Mouse (Mus musculus): ENCODE measurements around the gene Mfsd6. TPM values are rescaled to one million over a fixed set of nuclear protein-coding genes. Genes with fewer than 3 reads are reported as not detected.

Gene Mfsd6
- polyA plus RNA-seq, 1 experiment from 2014 or later, result 2.7 TPM

GRCm38 (mm10) chr1:52660765-52661164, 66.5 kb downstream of the Mfsd6 start:
- Histone ChIP-seq H3K9ac (no peak overlapping the region), H3K9me3 (replicated peaks) (no peaks in the 10 kb centered on the region), H3K4me3 (no peak overlapping the region), H3K27ac (no peak overlapping the region), H3K27me3 (no peaks in the 10 kb centered on the region), H3K36me3 (0 out of 2 replicates have a peak, but pooled peaks cover 4% of the 10 kb centered on the region), H3K4me2 (no peak overlapping the region), H3K4me1 (replicated peaks) (no peaks in the 10 kb centered on the region)
- no peak for ATAC-seq (replicated peaks; ENCODE audit: insufficient number of reproducible peaks, insufficient read depth, low FRiP score, low read depth)
- WGBS, result 78% methylated on average over 12 of the region's 12 CpGs

- no peak overlapping the region for H3K4me2 ChIP-seq
- H3K9ac ChIP-seq, result no peak overlapping the region
- no peaks in the 10 kb centered on the region for H3K4me1 ChIP-seq (replicated peaks)
- 0 out of 2 replicates have a peak, but pooled peaks cover 4% of the 10 kb centered on the region for H3K36me3 ChIP-seq
- no peak overlapping the region for H3K27ac ChIP-seq
- no peaks in the 10 kb centered on the region for H3K9me3 ChIP-seq (replicated peaks)
- H3K27me3 ChIP-seq, result no peaks in the 10 kb centered on the region
- no peak overlapping the region for H3K4me3 ChIP-seq
- 58% methylated on average over 2 of the region's 2 CpGs for WGBS
- ATAC-seq (replicated peaks; ENCODE audit: insufficient number of reproducible peaks, insufficient read depth, low FRiP score, low read depth), result no peak
These were observed 67.0 kb downstream of the Mfsd6 start for GRCm38 (mm10) chr1:52660278-52660677.

GRCm38 (mm10) chr1:52658160-52658559, 69.1 kb downstream of the Mfsd6 start:
- 0 out of 2 replicates have a peak, but pooled peaks cover 4% of the 10 kb centered on the region for H3K36me3 ChIP-seq
- no peaks in the 10 kb centered on the region for H3K9me3 ChIP-seq (replicated peaks)
- no peak overlapping the region for H3K27ac ChIP-seq
- no peak for ATAC-seq (replicated peaks; ENCODE audit: insufficient number of reproducible peaks, insufficient read depth, low FRiP score, low read depth)
- H3K4me2 ChIP-seq, result no peak overlapping the region
- WGBS, result 85% methylated on average over 7 of the region's 7 CpGs
- no peak overlapping the region for H3K9ac ChIP-seq
- H3K4me1 ChIP-seq (replicated peaks), result peaks cover under 1% of the 10 kb centered on the region
- no peaks in the 10 kb centered on the region for H3K27me3 ChIP-seq
- no peak overlapping the region for H3K4me3 ChIP-seq

- no peak overlapping the region for H3K9ac ChIP-seq
- H3K27me3 ChIP-seq, result no peaks in the 10 kb centered on the region
- H3K4me1 ChIP-seq (replicated peaks), result peaks cover 12% of the 10 kb centered on the region
- no peak overlapping the region for H3K4me3 ChIP-seq
- 0 out of 2 replicates have a peak, but pooled peaks cover 5% of the 10 kb centered on the region for H3K36me3 ChIP-seq
- H3K9me3 ChIP-seq (replicated peaks), result no peaks in the 10 kb centered on the region
- no peak for ATAC-seq (replicated peaks; ENCODE audit: insufficient number of reproducible peaks, insufficient read depth, low FRiP score, low read depth)
- H3K27ac ChIP-seq, result no peak overlapping the region
- WGBS, result 69% methylated on average over 4 of the region's 4 CpGs
- no peak overlapping the region for H3K4me2 ChIP-seq
These were observed 72.1 kb downstream of the Mfsd6 start for GRCm38 (mm10) chr1:52655153-52655552.

DNA sequence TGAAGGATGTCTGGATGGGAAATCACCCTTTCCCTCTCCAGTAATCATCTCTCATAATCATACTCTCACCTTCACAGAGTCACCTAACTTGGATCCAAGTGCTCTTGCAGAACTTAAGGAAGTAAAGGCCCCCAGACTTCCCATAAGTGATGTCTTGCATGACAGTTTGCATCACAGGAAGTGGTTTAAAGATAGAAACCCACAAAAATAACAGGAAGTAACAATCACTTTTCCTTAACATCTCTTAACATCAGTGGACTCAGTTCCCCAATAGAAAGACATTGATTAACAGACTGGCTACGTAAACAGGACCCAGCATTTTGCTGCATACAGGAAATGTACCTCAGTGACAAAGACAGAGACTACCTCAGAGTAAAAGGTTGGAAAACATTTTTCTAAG, 73.9 kb downstream of the Mfsd6 start:
- 70% methylated on average over 1 of the region's 1 CpGs for WGBS
- no peak overlapping the region for H3K4me2 ChIP-seq
- H3K27ac ChIP-seq, result 0 out of 2 replicates have a peak overlapping the region, but pooled peaks have one; percentile 3

DNA sequence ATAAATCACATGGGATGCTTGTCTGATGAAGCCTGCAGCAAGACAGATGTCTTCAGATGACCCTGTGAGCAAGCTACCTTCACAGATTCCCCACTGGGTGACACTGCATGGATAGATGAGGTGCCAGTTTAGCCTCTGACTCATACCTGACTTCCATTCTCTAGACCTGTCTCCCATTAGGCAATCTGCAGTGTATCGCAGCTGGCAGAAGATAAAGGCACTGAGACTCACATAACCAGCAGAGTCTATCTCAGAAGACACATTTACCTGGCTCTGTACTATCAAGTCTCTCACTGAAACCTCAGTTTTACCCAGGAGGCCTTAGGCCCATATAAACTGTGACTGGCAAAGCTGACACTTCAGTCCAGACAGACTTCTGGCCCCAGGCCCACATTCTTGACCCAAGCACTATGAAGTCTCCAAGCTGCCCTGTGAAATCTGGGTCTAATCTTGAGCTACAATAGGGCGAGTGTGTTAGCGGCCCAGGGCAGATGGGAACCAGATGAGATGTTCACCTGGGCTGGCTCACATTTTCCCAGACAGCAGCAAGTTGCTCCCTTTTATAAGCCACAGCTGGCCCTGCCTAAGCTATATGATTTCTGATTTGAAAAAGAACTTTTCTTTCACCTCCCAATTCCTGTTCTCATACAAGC, 74.5 kb downstream of the Mfsd6 start:
- Histone ChIP-seq H3K4me2 (no peak overlapping the region), H3K27ac (0 out of 2 replicates have a peak overlapping the region, but pooled peaks have one; percentile 3), H3K36me3 (0 out of 2 replicates have a peak, but pooled peaks cover 8% of the 10 kb centered on the region), H3K4me1 (replicated peaks) (peaks cover 12% of the 10 kb centered on the region), H3K9ac (no peak overlapping the region), H3K4me3 (no peak overlapping the region), H3K9me3 (replicated peaks) (no peaks in the 10 kb centered on the region), H3K27me3 (no peaks in the 10 kb centered on the region)
- ATAC-seq (replicated peaks; ENCODE audit: insufficient number of reproducible peaks, insufficient read depth, low FRiP score, low read depth), result peak; percentile 31; the same call in 1 of the 2 replicates
- WGBS, result 37% methylated on average over 3 of the region's 3 CpGs

More for the DNA sequence above, 73.9 kb downstream of the Mfsd6 start:
- H3K4me1 ChIP-seq (replicated peaks), result peaks cover 12% of the 10 kb centered on the region
- H3K9me3 ChIP-seq (replicated peaks), result no peaks in the 10 kb centered on the region
- 0 out of 2 replicates have a peak, but pooled peaks cover 8% of the 10 kb centered on the region for H3K36me3 ChIP-seq
- H3K4me3 ChIP-seq, result no peak overlapping the region
- no peaks in the 10 kb centered on the region for H3K27me3 ChIP-seq
- ATAC-seq (replicated peaks; ENCODE audit: insufficient number of reproducible peaks, insufficient read depth, low FRiP score, low read depth), result no peak
- H3K9ac ChIP-seq, result no peak overlapping the region

GRCm38 (mm10) chr1:52650066-52650465, 77.2 kb downstream of the Mfsd6 start:
- no peaks in the 10 kb centered on the region for H3K9me3 ChIP-seq (replicated peaks)
- H3K4me3 ChIP-seq, result no peak overlapping the region
- no peak overlapping the region for H3K4me2 ChIP-seq
- ATAC-seq (replicated peaks; ENCODE audit: insufficient number of reproducible peaks, insufficient read depth, low FRiP score, low read depth), result no peak
- no peak overlapping the region for H3K9ac ChIP-seq
- peaks cover 12% of the 10 kb centered on the region for H3K4me1 ChIP-seq (replicated peaks)
- H3K27me3 ChIP-seq, result no peaks in the 10 kb centered on the region
- 64% methylated on average over 5 of the region's 5 CpGs for WGBS
- 0 out of 2 replicates have a peak, but pooled peaks cover 8% of the 10 kb centered on the region for H3K36me3 ChIP-seq
- H3K27ac ChIP-seq, result no peak overlapping the region

DNA sequence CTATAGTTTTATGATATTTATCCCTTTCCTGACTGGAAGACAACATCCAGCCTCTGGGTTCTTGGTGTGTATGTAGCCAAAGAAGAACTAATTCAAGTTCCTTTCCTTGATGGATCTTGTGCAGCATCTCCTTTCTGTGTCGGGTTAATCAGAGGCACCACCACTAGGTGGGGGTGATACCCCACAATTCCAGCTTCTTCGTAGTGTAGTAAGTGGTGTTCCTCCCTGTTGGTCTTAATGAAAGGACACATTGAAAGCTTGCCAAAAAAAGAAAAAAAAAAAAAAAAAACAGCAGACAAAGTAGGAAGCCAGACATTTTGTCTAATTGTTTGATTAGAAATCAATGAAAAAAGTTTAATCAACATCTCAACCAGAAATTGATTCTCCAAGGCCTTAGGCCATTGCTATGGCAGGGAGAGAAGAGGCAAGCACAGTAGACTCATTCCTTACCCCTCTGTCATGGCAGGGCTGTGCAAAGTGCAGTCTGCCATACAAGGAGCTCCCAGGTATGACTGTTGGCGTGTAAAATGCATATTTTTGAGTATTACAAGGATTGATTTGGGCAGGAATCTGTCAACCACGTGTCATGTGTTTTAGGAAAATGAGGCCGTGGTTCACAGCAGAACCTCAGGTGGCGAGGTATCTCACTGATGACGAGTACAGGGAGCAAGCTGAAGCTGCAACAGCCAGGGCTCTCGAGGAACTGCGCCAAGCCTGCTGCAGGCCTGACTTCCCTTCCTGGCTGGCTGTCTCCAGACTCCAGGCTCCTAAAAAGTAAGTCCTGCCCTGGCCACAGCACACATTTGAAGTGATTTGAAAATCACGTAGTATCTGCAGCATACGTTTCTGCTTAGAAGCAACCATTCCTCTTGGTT, 78.9 kb downstream of the Mfsd6 start:
- Histone ChIP-seq H3K27me3 (no peaks in the 10 kb centered on the region), H3K4me3 (no peak overlapping the region), H3K9me3 (replicated peaks) (no peaks in the 10 kb centered on the region), H3K4me1 (replicated peaks) (peaks cover 12% of the 10 kb centered on the region), H3K36me3 (0 out of 2 replicates have a peak, but pooled peaks cover 8% of the 10 kb centered on the region), H3K27ac (no peak overlapping the region), H3K9ac (no peak overlapping the region), H3K4me2 (no peak overlapping the region)
- no peak for ATAC-seq (replicated peaks; ENCODE audit: insufficient number of reproducible peaks, insufficient read depth, low FRiP score, low read depth)
- WGBS, result 69% methylated on average over 11 of the region's 11 CpGs

GRCm38 (mm10) chr1:52640736-52641135, 86.5 kb downstream of the Mfsd6 start:
- H3K4me3 ChIP-seq, result no peak overlapping the region
- H3K4me2 ChIP-seq, result no peak overlapping the region
- H3K9me3 ChIP-seq (replicated peaks), result no peaks in the 10 kb centered on the region
- H3K36me3 ChIP-seq, result peaks cover 7% of the 10 kb centered on the region
- H3K4me1 ChIP-seq (replicated peaks), result no peaks in the 10 kb centered on the region
- no peak overlapping the region for H3K27ac ChIP-seq
- no peak overlapping the region for H3K9ac ChIP-seq
- WGBS, result 76% methylated on average over 4 of the region's 4 CpGs
- ATAC-seq (replicated peaks; ENCODE audit: insufficient number of reproducible peaks, insufficient read depth, low FRiP score, low read depth), result no peak
- H3K27me3 ChIP-seq, result no peaks in the 10 kb centered on the region

- Histone ChIP-seq H3K36me3 (peaks cover 7% of the 10 kb centered on the region), H3K9me3 (replicated peaks) (no peaks in the 10 kb centered on the region), H3K4me2 (no peak overlapping the region), H3K9ac (no peak overlapping the region), H3K27ac (no peak overlapping the region), H3K4me3 (no peak overlapping the region), H3K4me1 (replicated peaks) (no peaks in the 10 kb centered on the region), H3K27me3 (no peaks in the 10 kb centered on the region)
- no peak for ATAC-seq (replicated peaks; ENCODE audit: insufficient number of reproducible peaks, insufficient read depth, low FRiP score, low read depth)
- WGBS, result 50% methylated on average over 6 of the region's 6 CpGs
These were observed 87.0 kb downstream of the Mfsd6 start for GRCm38 (mm10) chr1:52640266-52640665.

- no peak overlapping the region for H3K27ac ChIP-seq
- H3K9ac ChIP-seq, result no peak overlapping the region
- no peak overlapping the region for H3K4me2 ChIP-seq
- ATAC-seq (replicated peaks; ENCODE audit: insufficient number of reproducible peaks, insufficient read depth, low FRiP score, low read depth), result no peak
- 84% methylated on average over 7 of the region's 7 CpGs for WGBS
- no peak overlapping the region for H3K4me3 ChIP-seq
- no peaks in the 10 kb centered on the region for H3K9me3 ChIP-seq (replicated peaks)
- no peaks in the 10 kb centered on the region for H3K4me1 ChIP-seq (replicated peaks)
- H3K27me3 ChIP-seq, result no peaks in the 10 kb centered on the region
- peaks cover 7% of the 10 kb centered on the region for H3K36me3 ChIP-seq
These were observed 88.2 kb downstream of the Mfsd6 start for GRCm38 (mm10) chr1:52639090-52639489.
